Mouse (Mus musculus): ENCODE measurements around the gene Dbf4.
A peak's percentile ranks its signal among the peaks of the same experiment; 100 is the strongest.

Dbf4 gene

DNA sequence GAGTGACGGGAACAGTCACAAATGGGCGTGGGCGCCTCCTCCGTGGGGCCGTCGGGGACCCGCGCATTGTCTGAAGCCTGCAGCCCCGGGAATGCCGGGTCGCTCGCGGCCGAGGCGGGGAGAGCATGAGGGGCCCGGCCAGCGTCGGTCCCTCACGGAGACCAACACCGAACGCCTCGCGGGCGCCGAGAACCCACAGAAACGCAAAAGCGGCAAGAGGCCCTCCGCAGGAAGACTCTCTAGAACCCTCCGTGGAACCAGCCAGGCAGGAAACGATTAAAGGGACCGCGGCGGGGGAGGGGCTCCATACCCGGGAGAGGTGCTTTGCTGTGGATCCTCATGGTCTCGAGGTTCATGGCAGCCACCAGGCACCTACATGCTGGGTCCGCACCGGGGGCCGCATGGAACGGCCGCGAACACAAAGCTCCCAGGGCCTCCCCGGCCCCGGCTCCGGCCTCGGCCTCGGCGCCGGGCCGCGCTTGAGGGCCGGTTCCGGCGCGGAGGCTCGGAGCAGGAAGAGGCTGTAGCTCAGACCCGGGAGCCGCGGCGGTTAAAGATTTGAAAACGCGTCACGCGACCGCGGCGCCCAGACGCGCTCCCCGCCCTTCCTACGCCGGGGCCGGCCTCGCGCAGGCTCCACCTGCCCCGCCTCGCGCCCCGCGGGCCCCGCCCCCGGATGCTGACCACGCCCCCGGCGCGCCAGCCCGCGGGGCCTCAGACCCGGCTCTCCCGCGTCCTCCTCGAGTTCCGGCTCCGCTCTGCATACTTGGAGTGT, at the start of gene Dbf4, which contains the start of gene Slc25a40:
Gene Dbf4 (minus strand): TSS at position 560 of the 775 bp plus-strand sequence.
Gene Slc25a40 (plus strand): TSS at position 694 of the 775 bp plus-strand sequence.
- DNase-seq, result peak; percentile 89

DNA sequence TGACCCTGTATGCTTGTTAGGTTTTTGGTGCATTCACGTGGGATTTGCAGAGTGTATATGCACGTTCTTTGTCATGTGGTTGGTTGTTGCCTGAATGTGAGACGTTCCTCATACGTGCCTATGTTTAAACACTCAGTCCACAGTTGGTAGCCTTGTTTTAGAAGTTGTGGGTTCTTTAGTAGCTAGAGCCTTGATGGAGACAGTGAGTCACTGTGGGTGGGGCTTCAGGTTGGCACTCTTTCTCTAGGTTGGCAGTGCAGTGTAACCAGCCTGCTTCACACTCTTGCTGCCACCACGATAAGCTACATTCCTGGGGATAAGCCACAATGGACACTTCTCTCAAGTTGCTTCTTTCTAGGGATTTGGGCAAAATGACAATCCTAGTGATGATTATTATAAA, 34.0 kb upstream of the Dbf4 start:
- no peak for DNase-seq

DNA sequence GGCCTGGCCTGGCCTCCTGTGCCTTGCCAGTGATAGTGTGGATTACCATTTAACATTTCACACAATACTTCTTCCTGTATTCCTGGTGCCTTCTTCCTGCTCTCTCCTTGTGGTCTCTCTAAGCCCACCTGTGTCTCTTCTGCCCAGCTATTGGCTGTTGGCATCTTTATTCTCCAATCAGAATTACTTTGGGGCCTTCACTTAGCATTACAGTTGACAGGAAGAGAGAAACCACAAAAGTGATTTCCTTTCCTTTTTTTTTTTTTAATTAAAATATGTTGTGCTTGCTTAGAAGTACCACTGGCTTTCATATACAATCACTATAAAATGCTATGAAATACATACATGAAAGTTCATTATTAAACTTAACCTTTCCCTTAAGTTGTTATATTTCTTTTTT, 33.0 kb upstream of the Dbf4 start:
- no peak for DNase-seq

DNA sequence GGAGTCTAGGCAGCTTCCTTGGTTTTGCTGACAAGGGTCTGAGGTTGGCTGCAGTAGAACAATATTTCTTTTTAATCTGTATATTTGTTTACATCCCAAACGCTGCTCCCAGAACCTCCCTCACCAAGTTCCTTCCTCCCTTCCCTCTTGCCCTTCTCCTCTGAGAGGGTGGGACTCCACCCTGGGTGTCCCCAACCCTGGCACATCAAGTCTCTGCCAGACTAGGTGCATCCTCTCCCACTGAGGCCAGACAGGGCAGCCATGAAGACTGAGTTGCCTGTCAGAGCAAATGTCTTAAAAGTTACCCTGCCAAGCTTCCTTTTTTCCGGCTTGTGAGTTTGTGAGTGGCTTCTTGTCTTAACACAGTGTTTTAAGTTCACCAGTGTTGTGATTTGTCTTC, 16.6 kb upstream of the Dbf4 start:
- DNase-seq, result no peak

DNA sequence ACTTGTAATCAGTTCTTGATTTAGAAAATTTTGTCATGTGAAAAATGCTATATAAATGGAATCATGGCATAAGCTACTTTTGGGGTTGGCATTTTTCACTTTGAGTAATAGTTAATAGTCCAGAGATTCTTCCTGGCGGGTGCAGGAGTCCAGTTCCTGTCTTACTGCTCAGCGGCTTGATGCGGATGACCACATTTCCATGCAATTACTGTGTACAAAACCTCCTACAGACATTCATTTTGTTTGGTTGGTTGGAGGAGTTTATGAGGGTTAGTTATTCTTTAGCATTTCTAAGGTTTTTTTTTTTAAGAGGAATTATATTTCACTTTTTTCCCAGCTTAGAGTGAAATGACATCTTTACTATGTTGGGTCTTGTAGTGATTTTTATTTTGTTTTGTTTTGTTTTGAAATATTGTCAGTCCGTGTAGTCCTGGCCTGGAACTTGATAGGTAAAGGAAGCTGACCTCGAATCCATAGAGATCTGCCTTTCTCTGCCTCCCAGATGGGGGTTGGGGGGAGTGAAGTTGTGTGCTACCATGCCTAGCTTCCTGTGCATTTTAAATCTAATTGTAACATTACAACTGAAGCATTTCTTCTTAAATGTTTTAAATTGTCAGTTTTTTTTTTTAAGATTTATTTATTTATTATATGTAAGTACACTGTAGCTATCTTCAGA, 15.1 kb upstream of the Dbf4 start:
- no peak for DNase-seq

DNA sequence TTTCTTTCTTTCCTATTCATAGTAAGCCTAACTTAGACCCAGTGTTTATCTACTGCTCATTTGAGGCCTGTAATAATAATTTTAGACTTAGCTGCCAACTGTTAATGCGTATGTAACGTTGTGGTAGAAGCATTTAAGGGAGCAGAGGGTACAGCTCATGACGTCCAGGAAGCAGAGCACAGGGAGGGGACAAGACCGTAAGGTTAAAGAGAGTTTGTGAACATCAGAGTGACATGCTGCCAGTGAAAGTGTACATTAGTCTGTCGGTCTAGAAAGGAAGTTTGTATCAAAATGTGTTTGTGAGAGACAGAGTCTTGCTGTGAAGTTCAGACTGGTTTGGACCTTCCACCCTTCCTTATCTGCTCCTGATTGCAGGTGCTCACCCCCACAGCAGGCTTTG, 3.4 kb upstream of the Dbf4 start:
- no peak for DNase-seq

DNA sequence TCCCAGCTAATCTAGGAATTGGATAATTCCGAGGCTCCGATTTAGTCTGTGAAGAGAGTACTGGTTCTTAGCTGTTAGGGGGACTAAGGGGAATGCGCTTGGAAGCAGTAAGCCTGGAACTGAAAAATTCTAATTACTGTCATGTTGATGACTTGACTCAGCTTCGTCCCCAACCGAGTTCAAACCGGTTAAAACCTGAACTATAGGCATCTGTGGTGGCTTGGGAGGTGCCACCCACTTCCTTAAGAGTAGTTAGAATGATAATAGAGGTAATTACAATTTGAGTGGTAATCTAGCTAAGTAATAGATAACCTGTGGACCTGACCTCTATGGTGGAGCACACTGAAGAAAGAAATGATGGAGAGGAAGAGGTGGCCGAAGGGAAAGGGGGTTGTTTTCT, 1.6 kb upstream of the Dbf4 start:
- DNase-seq, result no peak

DNA sequence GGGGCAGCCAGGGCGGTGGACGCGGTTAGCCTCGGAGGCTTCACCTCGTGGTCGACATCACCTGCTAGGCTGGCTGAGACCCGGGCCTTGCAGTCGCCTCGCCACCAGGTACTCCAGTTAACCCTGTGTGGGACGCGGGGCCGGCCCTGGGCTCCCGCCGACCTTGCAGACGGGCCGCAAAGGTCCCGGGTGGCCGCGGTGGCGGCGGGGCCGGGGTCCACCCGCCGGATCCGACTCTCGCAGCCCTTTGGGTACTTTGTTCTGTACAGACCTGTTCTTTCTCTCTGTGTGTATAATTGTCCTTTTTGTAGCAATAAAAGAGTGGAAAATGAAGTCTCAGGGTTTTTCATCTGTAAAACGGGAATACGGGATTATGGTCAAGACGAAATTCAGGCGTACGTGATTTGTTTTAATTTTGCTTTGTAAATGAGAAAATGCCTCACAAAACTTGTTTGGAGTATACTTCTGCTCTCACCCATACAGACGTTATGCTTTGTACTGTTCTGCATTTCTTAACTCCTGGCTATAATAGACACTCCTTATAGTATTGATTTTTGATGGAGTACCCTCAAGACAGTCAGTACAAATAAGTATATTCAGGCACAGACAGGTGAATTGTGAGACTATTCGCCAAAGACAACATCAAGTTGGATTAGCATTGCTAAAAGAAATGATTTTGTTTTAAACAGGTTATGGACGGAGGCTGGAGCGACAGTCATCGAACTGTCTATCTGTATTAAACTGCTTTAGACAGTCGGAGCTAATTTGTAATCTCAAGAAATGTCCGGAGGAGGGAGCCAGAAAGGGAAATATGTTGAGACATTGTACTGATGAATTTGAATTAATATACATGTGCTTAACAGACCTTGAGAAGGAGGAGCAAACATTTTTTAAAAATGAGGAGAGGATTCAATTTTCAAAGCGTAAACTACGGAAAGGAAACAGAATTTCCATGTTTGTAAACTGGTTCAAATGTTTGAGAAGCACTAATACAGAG, 714 bp upstream of the Dbf4 start:
- peak; percentile 10 for DNase-seq

DNA sequence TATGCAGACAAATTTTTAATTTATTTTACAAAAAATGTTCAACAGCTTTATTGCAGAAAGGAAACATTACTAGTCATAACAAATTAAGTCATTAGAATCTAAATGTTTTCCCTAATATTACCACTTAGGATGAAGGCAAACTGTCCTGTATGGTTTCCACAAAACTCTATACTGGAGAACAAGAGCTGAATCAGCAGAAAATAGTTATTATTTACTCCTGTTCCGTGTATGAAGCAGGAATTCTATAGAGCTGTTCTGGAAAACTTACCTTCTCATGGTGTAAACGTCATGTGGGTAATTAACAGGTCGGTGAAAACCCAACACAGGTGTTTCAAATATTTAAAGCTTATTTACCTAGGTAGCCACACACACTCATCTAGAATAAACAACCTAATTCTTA, 1.1 kb downstream of the Dbf4 start:
- no peak for DNase-seq

DNA sequence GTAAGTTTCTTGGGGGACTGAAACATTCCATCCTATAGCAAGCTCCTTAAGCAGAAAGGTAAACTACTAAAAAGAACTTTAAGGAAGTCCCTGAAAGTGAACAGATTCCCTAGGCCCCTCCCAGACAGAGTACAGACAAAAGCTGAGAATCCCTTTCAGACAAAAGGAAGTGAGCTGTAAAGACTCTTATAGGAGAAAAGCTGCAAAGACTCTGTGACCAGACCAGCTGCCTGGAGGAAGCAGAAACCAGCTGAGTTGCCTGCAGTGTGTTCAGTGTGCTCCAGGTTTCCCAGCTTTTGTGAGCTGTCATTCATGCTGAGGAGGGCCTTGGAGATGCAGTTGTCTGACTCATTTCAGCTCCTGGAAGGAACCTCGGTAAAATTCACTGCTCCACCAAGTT, 5.1 kb downstream of the Dbf4 start:
- no peak for DNase-seq

DNA sequence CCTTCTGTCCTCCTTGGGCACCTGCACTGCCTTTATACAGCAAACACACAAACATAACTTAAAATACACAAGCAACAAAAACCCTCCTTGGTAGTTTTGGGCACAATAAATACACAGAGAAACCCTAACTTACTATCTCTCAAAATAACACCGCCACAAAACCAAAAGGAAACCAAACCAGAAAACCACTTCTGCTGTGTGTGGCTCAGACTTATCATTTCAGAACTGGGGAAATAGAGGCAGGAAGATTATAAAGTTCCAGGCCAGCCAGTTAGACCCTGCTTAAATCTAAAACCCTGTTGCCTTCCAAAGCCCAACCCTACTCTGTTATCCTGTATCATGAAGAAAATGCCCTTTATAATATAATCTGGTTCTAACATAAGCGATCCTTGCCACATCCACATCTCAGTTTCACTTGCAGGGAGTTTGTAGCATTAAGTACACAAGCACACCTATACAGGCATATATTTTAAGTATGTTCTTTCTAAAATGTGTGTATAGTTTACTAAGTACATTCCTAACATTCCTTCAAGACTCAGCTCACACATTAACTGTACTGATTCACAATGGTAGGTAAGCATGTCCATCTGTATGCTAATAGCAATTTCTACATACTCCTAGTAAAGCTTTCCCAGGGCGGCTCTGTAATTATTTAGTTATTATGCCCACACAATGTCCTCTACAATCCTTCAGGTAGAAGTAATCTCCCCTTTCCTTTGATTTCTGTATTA, 5.7 kb downstream of the Dbf4 start:
- DNase-seq, result no peak

DNA sequence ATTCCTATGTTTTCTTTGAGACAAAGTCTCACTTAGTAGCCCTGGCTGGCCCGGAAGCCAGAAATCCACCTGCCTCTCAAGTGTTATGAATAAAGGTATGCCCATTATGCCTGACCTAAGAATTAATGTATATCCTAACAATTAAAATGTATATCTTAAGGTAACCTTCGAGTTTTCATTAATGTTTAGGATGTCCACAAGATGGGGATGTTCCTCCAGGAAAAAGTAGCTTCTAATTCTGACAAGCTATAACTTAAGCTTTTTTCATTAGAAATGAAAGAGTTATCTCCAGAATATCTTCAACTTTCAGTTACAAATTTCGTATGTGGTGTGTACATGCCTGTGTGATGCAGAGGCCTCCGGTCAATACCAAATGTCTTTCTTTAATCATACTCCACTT, 13.8 kb downstream of the Dbf4 start:
- DNase-seq, result no peak

DNA sequence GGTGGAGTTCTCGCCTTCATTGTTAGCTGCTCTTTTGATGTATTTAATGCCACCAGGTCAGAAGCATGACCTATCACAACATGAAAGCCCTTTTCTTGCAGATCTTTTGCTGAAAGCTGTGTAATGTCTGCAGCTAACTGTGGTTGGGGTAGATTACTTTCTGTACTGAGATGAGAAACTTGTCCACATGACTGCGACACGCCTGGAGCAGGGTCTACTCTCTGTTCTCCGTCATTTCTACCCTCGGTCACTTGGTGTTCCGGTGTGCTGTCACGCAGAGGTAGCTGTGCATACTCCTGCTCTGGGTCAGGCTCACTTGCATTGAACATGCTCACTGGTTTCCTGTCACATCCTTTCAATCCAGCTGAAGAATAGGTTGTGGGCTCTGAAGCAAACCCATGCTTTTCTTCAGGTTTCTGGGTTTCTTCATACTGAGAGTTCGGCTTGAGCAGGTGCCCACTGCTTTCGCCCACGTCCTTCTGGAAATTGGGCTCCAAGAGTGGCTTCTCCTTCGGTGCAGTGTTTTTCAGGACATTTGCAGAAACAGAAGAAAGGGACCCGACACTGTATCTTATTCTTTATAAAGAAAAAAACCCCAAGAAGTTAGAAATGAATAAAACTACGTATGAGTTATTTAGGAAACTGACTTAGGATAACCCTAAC, 24.8 kb downstream of the Dbf4 start:
- DNase-seq, result no peak

DNA sequence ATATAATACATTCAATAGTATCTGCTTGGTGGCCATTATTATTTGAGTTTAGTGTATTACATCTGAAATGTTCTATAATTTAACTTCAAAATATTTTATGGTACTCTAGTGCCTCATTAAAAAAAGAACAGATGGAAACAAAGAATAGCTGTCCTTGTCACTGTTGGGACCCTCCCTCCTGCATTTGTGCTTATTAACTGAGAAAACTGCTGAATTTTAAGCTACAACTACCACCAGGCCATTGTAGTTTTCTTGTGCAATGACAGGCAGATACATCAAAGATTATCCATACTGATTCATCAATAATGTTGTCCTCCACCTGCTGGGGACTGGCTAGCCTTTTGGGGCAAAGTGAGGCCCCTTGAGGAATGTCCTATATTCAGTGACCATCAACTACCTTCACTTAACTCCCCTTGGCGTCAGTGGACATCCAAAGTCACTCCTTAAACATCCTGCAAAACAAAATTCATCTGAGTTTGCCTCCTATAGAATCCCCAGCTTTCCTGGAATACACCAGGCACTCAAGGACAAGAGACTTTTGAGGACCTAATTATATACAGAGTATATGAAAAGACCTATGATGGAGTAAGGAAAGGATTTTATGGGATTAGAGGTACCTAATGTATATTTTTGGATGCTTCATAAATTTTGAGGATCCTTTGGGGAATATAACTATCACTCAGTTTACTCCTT, 28.5 kb downstream of the Dbf4 start:
- DNase-seq, result no peak

DNA sequence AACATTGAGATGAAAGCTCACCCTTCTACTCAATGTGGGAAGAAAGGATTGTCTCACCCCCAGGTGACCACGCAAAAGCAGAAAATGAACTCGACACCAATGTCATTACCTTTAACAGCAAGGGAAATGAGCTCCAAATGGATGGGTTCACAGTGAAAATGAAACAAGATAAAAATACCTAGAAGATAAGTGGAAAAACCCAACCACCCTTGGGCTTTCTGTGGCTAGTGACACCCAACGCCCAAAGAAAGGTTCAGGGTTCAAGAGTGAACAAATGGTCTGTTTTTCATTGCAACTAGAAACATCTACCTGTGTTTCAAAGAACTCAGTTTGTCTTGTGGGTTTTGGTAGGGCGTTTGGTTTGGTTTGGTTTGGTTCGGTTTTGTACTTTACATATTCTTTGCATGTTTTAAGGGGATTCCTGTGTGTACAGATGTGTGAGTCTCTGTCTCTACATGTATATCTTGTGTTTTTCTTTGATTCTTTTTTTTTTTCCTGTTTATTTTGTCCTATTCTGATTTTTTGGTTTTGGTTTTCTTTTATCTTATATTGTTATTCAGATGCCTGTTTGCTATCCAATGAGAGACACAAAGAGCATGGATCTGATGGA, 48.1 kb downstream of the Dbf4 start:
- DNase-seq, result no peak

DNA sequence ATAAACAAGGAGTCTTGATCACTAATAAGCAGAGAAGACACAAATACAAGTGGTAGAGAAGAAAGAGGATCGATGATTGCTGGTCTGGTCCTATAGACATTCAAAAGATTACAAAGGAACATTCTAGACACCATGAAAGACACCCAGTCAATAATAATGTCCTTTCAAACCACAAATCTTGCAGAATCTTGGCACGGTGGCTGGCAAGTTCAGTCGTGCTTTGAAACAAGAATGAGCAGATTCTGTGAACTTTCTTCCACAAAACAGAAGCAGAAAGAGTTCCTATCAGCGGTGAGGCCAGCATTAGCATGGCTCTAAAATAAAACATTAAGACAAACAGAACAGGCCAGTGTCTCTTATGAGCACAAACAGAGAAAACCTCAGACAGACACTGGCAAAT, 49.1 kb downstream of the Dbf4 start:
- no peak for DNase-seq

DNA sequence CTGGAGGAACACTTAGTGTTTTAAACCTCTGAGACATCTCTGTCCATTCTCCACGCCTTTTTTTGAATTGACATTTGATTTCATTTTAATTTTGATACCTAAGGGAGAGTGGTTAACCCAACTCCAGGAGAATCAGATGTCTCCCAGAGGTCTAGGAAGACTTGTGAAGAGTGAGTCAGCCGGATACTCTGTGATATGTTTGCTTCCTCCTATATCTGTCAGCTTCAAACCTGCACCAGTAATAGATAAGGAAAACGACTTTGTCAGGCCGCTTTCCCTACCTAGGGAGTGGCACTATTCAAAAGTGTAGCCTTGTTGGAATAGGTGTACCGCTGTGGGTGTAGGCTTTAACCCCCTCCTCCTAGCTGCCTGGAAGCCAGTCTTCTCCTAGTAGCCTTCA, 53.7 kb downstream of the Dbf4 start:
- DNase-seq, result no peak

DNA sequence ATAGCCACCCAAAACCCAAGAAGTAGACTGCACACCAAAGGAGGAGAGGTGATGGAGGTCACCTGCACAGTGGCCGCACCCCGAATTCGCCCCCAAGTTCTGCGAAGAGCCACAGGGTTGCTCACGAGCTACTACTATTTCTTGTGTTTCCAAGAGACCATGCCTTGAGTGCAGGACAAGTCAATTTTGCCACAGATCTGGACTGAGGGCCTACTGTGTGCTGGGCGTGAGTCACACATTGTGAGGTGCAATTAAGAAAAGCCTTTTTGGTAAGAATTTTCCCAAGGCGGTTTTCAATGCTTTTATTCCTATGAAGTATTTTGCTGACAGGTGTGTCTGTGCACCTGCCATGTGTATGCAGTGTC, 54.2 kb downstream of the Dbf4 start:
- no peak for DNase-seq

DNA sequence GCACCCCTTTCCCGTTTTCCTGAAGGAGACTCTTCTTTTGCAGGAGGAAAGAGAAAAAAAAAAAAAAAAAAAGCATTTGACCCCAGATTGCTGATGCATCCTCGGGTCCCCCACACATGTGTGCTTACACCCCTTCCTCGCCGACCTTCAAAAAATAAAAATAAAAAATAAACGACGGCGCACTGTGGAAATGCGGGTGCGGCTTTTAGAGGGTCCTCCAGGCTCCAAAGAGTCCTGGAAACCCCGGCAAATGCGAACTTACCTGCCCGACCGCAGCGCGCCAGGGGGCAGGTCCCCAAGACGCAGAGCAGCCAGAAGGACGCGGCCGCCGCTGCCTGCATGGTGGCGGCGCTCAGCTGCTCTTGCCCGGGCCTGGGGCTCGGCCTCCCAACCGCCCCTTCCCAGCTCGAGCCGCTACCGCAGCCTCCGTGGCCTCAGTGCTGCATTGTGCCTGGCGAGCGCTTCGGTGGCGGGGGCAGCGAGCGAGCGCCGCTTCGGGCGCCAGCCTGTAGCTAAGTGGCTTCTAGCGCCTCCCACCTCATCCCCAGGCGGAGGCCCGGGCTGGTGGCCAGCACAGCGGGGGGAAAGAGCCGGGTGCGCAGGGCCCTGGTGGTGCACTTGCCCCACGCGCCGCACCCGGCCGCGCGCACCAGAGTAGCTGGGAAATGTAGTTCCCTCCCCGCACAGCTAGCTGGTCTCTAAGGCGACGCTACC, 54.7 kb downstream of the Dbf4 start, which contains the start of gene Adam22:
Gene Adam22 (minus strand): TSS at position 547 of the 714 bp plus-strand sequence.
- peak; percentile 97 for DNase-seq
